Mouse (Mus musculus) hindbrain, embryonic 12.5 days (tissue): ENCODE results near the gene Gpr143. TPM values are rescaled to one million over a fixed set of nuclear protein-coding genes. Genes with fewer than 3 reads are reported as not detected.
A peak's percentile ranks its signal among the peaks of the same experiment; 100 is the strongest.
"Not testable (repeated sequence)": the region's sequence is repeated elsewhere in the genome, so short reads cannot be mapped to it uniquely, and the experiment has no call there.

Experiments
- ATAC-seq: fragments of 200-750 bp; cut with Nextera tagmentation; 2 replicates; pipeline ENCODE4 v1.8.0; 2017; ENCODE audit warnings: moderate TSS enrichment; ENCODE audit not compliant: low FRiP score
- H3K27ac ChIP-seq: fragments of 300-500 bp; sonication (generic); 2 replicates; pipeline ENCODE4 v1.5.1; 2016; ENCODE audit warnings: mild to moderate bottlenecking
- H3K27me3 ChIP-seq: fragments of 300-500 bp; sonication (generic); 2 replicates; pipeline ENCODE4 v1.6.1; 2016; ENCODE audit warnings: mild to moderate bottlenecking
- H3K36me3 ChIP-seq: fragments of 300-500 bp; sonication (generic); 2 replicates; pipeline ENCODE4 v1.6.1; 2016; ENCODE audit warnings: mild to moderate bottlenecking
- H3K4me1 ChIP-seq: fragments of 300-500 bp; sonication (generic); 2 replicates; pipeline ENCODE4 v1.6.1; 2016
- H3K4me2 ChIP-seq: fragments of 300-500 bp; sonication (generic); replicated peaks from 2 replicates; pipeline ENCODE4 v1.6.1; 2016; ENCODE audit warnings: mild to moderate bottlenecking
- H3K4me3 ChIP-seq: fragments of 300-500 bp; sonication (generic); 2 replicates; pipeline ENCODE4 v1.5.1; 2016; ENCODE audit warnings: mild to moderate bottlenecking
- H3K9ac ChIP-seq: fragments of 300-500 bp; sonication (generic); 2 replicates; pipeline ENCODE4 v1.6.1; 2016; ENCODE audit warnings: mild to moderate bottlenecking, moderate library complexity
- H3K9me3 ChIP-seq: fragments of 300-500 bp; sonication (generic); replicated peaks from 2 replicates; pipeline ENCODE4 v1.6.1; 2016; ENCODE audit warnings: mild to moderate bottlenecking
- WGBS: fragments of 180-500 bp; shearing (Covaris S2); methylation state at CpG from one replicate; pipeline ENCODE4 v1.1.7; 2016; 5-methylcytosine and 5-hydroxymethylcytosine counted together
- polyA plus RNA-seq: library from polyadenylated mRNA; unstranded; fragments of >200 nt; fragmentation: Nextera tagmentation; extraction: Ambion mirVana; gene quantifications from 2 replicates; pipeline ENCODE4 v1.2.1, GENCODE M21; 2016

Gene Gpr143
- polyA plus RNA-seq, 1 experiment from 2014 or later, result 0.48 TPM

- Histone ChIP-seq H3K9ac (peak overlapping the region; percentile 53; the same call in 1 of the 2 replicates), H3K27me3 (peaks cover 43% of the 10 kb centered on the region), H3K4me2 (peak overlapping the region; percentile 66), H3K4me3 (peak overlapping the region; percentile 57), H3K27ac (no peak overlapping the region), H3K4me1 (no peaks in the 10 kb centered on the region), H3K9me3 (no peaks in the 10 kb centered on the region), H3K36me3 (no peaks in the 10 kb centered on the region)
- peak; percentile 92 for ATAC-seq
- 11% methylated on average over 46 of the region's 48 CpGs for WGBS
Measured at GRCm38 (mm10) chrX:152769600-152770157, 12.0 kb upstream of the Gpr143 start.

- Histone ChIP-seq H3K9me3 (no peaks in the 10 kb centered on the region), H3K4me1 (no peaks in the 10 kb centered on the region), H3K4me3 (no peak overlapping the region), H3K27ac (no peak overlapping the region), H3K4me2 (no peak overlapping the region), H3K36me3 (no peaks in the 10 kb centered on the region), H3K9ac (no peak overlapping the region), H3K27me3 (peaks cover 16% of the 10 kb centered on the region)
- WGBS, result 72% methylated on average over 1 of the region's 1 CpGs
- ATAC-seq, result no peak
Measured at GRCm38 (mm10) chrX:152788129-152788528, 6.4 kb downstream of the Gpr143 start.

GRCm38 (mm10) chrX:152788611-152789010 is 6.9 kb downstream of the Gpr143 start:
- H3K9ac ChIP-seq, result no peak overlapping the region
- H3K27ac ChIP-seq, result no peak overlapping the region
- H3K4me1 ChIP-seq, result no peaks in the 10 kb centered on the region
- H3K4me3 ChIP-seq, result no peak overlapping the region
- no peaks in the 10 kb centered on the region for H3K9me3 ChIP-seq
- no peak overlapping the region for H3K4me2 ChIP-seq
- no peak for ATAC-seq
- 63% methylated on average over 2 of the region's 2 CpGs for WGBS
- no peaks in the 10 kb centered on the region for H3K36me3 ChIP-seq
- peaks cover 15% of the 10 kb centered on the region for H3K27me3 ChIP-seq

- Histone ChIP-seq H3K4me3 (no peak overlapping the region), H3K4me1 (no peaks in the 10 kb centered on the region), H3K9me3 (no peaks in the 10 kb centered on the region), H3K9ac (no peak overlapping the region), H3K27me3 (peaks cover 2% of the 10 kb centered on the region; the same call in 1 of the 2 replicates), H3K4me2 (no peak overlapping the region), H3K27ac (no peak overlapping the region), H3K36me3 (no peaks in the 10 kb centered on the region)
- no peak for ATAC-seq
Measured at GRCm38 (mm10) chrX:152805317-152805716, 23.6 kb downstream of the Gpr143 start.

- 67% methylated on average over 3 of the region's 3 CpGs for whole genome bisulfite sequencing
- H3K36me3 ChIP-seq, result no peaks in the 10 kb centered on the region
- no peaks in the 10 kb centered on the region; the same call in 1 of the 2 replicates for H3K27me3 ChIP-seq
- H3K27ac ChIP-seq, result no peak overlapping the region
- H3K9me3 ChIP-seq, result no peaks in the 10 kb centered on the region
- no peak for ATAC-seq
- H3K4me3 ChIP-seq, result no peak overlapping the region
- H3K9ac ChIP-seq, result no peak overlapping the region
- no peak overlapping the region for H3K4me2 ChIP-seq
- no peaks in the 10 kb centered on the region for H3K4me1 ChIP-seq
Measured at GRCm38 (mm10) chrX:152813339-152813738, 31.6 kb downstream of the Gpr143 start.

- no peaks in the 10 kb centered on the region for H3K9me3 ChIP-seq
- peaks cover 3% of the 10 kb centered on the region; the same call in 1 of the 2 replicates for H3K27me3 ChIP-seq
- no peak overlapping the region for H3K27ac ChIP-seq
- no peaks in the 10 kb centered on the region for H3K4me1 ChIP-seq
- H3K4me2 ChIP-seq, result no peak overlapping the region
- H3K4me3 ChIP-seq, result no peak overlapping the region
- H3K36me3 ChIP-seq, result no peaks in the 10 kb centered on the region
- ATAC-seq, result no peak
- no peak overlapping the region for H3K9ac ChIP-seq
Measured at GRCm38 (mm10) chrX:152818996-152819395, 37.3 kb downstream of the Gpr143 start.

- not testable (repeated sequence) for ATAC-seq, H3K9ac ChIP-seq, H3K9me3 ChIP-seq, H3K4me1 ChIP-seq, H3K27ac ChIP-seq, H3K27me3 ChIP-seq, H3K36me3 ChIP-seq, H3K4me3 ChIP-seq, H3K4me2 ChIP-seq
- WGBS, result no CpG with 5 or more reads among the region's 1 CpGs
Measured at GRCm38 (mm10) chrX:152831003-152831550, 49.4 kb downstream of the Gpr143 start.

GRCm38 (mm10) chrX:152834940-152835339 is 53.2 kb downstream of the Gpr143 start:
- H3K27me3 ChIP-seq, ATAC-seq, H3K4me3 ChIP-seq, H3K4me1 ChIP-seq, H3K27ac ChIP-seq, H3K36me3 ChIP-seq, H3K9ac ChIP-seq, H3K4me2 ChIP-seq, H3K9me3 ChIP-seq: not testable (repeated sequence)
- 33% methylated on average over 5 of the region's 5 CpGs for WGBS

- Histone ChIP-seq H3K4me3 (no peak overlapping the region), H3K27me3 (no peaks in the 10 kb centered on the region), H3K9ac (no peak overlapping the region), H3K9me3 (peaks cover 7% of the 10 kb centered on the region; the same call in 1 of the 2 replicates), H3K4me2 (no peak overlapping the region), H3K27ac (no peak overlapping the region), H3K36me3 (no peaks in the 10 kb centered on the region), H3K4me1 (no peaks in the 10 kb centered on the region)
- no peak for ATAC-seq
- WGBS, result 92% methylated on average over 3 of the region's 3 CpGs
Measured at GRCm38 (mm10) chrX:152855076-152855772, 73.5 kb downstream of the Gpr143 start.

Other genes with a start within 250 kb of the Gpr143 start
- not detected in 2 replicates for gene Cldn34a, start 218.6 kb upstream of the Gpr143 start, polyA plus RNA-seq
- 25.5 and 28.6 TPM in 2 replicates for gene Shroom2, start 12.5 kb upstream of the Gpr143 start, polyA plus RNA-seq
- gene Usp51, start 224.5 kb downstream of the Gpr143 start, polyA plus RNA-seq, result 2.0 and 2.3 TPM in 2 replicates